Mouse (Mus musculus): Measurements from ENCODE around the gene Thap7. TPM values are rescaled to one million over a fixed set of nuclear protein-coding genes. Genes with fewer than 3 reads are reported as not detected.

Thap7 gene
- total RNA-seq, 2 experiments from 2014 or later: 38.6 to 44.6 TPM

GRCm38 (mm10) chr16:17488478-17489468 lies 42.2 kb downstream of the Thap7 start:
- no peak for DNase-seq

DNA sequence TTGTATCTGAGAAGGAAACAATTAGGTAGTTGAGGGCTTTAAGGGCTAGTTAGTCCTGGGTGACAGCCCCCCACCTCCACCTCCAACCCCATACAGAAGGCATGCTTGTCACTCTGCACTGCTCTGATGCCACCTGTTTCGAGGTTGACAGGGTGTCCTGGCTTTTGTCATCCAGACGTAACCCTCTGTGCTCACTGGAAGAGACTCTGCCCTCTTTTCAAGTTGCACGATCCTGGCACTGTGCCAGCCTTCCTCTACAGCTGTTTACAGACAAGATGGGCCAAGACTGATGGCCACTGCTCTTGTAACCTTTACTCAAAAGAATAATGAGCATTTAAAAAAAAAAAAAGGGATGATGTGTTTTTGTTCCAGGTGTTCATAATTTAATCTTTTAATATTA lies 44.4 kb downstream of the Thap7 start:
- no peak for DNase-seq

DNA sequence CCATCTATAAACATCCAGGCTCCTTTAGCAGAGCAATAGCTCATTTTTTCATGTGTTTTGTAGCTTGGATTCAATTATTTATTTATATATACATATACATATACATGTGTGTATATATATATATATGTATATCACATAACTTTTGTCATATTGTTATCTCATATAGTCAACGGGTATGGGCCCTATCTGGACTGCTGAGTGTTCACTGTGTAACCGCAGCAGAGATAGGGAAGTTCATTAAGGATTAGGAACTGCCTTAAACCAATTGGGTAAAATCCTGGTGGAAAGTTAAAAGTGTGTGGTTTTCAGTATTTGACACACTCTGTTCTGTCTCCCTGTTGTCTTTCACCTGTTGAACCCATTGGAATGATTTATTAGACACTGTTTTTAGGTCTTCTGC lies 49.5 kb downstream of the Thap7 start:
- DNase-seq: no peak

- no peak for DNase-seq
Measured at GRCm38 (mm10) chr16:17478331-17478943, 52.5 kb downstream of the Thap7 start.

Other genes starting within 250 kb of the Thap7 start
- 1 to 10 TPM in 1 of 2 experiments, under 1 TPM in 1; 0.97 to 1.1 TPM for gene Serpind1, start 199.8 kb downstream of the Thap7 start, total RNA-seq (2021)
- gene Snap29, start 125.2 kb downstream of the Thap7 start, total RNA-seq (2021): 10 to 100 TPM; 22.7 to 22.9 TPM
- 100 to 1,000 TPM; 270 to 271 TPM for gene Pi4ka, start 124.8 kb downstream of the Thap7 start, total RNA-seq (2021)
- 10 to 100 TPM; 36.7 to 41.0 TPM for gene Crkl, start 79.1 kb downstream of the Thap7 start, total RNA-seq (2021)
- 100 to 1,000 TPM in 1 of 2 experiments, 10 to 100 TPM in 1; 99.3 to 111 TPM for gene Aifm3, start 41.5 kb downstream of the Thap7 start, total RNA-seq (2021)
- gene Lztr1, start 22.4 kb downstream of the Thap7 start, total RNA-seq (2021): 100 to 1,000 TPM; 192 to 199 TPM
- under 1 TPM; 0.42 to 0.76 TPM for gene Lrrc74b, start 30.1 kb upstream of the Thap7 start, total RNA-seq (2021)
- under 1 TPM; 0.58 to 0.67 TPM for gene P2rx6, start 30.7 kb upstream of the Thap7 start, total RNA-seq (2021)
- gene Slc7a4, start 52.1 kb upstream of the Thap7 start, total RNA-seq (2021): 100 to 1,000 TPM in 1 of 2 experiments, 10 to 100 TPM in 1; 93.8 to 104 TPM
- 10 to 100 TPM; 48.9 to 60.5 TPM for gene Smpd4, start 88.2 kb upstream of the Thap7 start, total RNA-seq (2021)
- gene Ccdc74a, start 115.3 kb upstream of the Thap7 start, total RNA-seq (2021): 10 to 100 TPM; 37.3 to 37.9 TPM
- gene Med15, start 201.8 kb upstream of the Thap7 start, total RNA-seq (2021): 10 to 100 TPM; 73.4 to 80.2 TPM
- 100 to 1,000 TPM in 1 of 2 experiments, 10 to 100 TPM in 1; 86.2 to 109 TPM for gene Klhl22, start 228.5 kb upstream of the Thap7 start, total RNA-seq (2021)